Mouse (Mus musculus): ENCODE measurements around the gene Pigk.

DNA sequence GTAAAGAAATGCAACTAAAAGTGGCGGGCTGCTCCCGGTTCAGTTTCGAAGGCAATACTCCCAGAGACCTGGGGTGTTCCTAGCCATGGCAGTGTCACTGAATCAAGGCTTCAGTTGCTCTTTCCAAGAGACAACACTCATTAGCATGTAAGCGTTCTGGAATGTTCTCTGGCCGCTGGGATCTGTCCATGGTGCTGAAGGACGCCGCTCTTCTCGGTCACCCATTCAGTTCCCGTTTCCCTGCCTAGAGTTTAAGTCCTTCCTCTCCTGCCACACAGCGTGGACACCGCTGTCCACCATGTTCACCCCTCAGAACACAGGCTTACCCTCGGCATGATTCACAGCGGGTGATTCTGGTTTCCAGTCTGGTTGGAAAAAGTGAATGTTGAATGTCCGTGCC is 107.3 kb downstream of the Pigk start:
- no peak for TF ChIP-seq CTCF (IDR thresholded peaks at IDR 0.05; ENCODE audit: extremely low read depth, insufficient read length, insufficient replicate concordance, low read depth, low read length)
- no peak for TF ChIP-seq POLR2A (IDR thresholded peaks at IDR 0.05; ENCODE audit: low read depth, low read length)
